Mouse (Mus musculus) CD4-positive, CD25-positive, alpha-beta regulatory T cell, adult 2 months (primary cell): ENCODE results near the gene Atrip.
A peak's percentile ranks its signal among the peaks of the same experiment; 100 is the strongest.

ENCODE experiments used
- DNase-seq: peaks from one replicate; pipeline ENCODE4 v3.0.0-alpha.2; 2012; ENCODE audit warnings: low read depth, low spot score

The Atrip gene

GRCm38 (mm10) chr9:109073661-109074573 lies at the start of gene Atrip:
Gene Atrip, minus strand, starts transcription at chr9:109074124.
- peak; percentile 93 for DNase-seq

- DNase-seq = no peak
These were observed 49.3 kb upstream of the Atrip start for GRCm38 (mm10) chr9:109123266-109123665.

GRCm38 (mm10) chr9:109122553-109123085 lies 48.7 kb upstream of the Atrip start:
- DNase-seq = peak; percentile 83

DNA sequence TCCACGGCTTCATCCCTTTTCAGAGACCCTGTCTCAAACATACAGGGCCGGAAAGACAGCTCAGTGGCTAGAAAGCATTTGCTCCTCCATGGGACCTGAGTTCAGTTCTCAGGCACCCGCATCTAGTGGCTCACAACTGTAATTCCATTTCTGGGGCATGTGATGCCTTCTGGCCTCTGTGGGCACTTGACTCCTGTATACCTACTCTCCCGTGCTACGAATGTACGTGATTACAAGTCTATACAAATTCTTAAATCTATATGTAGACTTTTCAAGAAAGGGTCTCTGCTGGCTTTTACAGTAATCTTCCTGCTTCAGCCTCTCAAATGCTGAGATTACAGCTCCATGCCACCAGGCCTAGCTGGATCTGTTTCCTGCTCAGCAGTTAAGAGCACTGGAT lies 47.0 kb upstream of the Atrip start:
- no peak for DNase-seq

- no peak for DNase-seq
These were observed 45.6 kb upstream of the Atrip start for GRCm38 (mm10) chr9:109119571-109119970.

DNA sequence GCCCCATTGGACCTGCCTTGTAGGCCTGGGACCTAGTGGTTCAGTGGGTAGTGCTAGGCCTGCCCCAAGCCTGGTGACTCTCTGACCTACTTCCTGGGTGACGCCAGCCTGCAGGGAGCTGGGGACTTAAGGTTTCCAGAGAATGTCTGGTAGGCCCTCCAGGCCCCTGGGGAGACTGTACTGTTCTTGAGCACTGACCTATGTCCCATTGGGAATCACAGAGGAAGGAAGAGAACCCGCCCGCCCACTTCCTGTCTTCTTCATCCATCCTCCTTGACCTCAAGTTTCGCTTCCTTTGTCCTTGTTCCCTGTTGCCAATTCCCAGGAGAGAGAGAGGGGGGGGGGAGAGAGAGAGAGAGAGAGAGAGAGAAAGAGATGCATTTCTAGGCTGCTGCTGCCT lies 44.2 kb upstream of the Atrip start:
- no peak for DNase-seq

GRCm38 (mm10) chr9:109116205-109116604 lies 42.3 kb upstream of the Atrip start:
- DNase-seq = no peak

- DNase-seq = no peak
These were observed 40.9 kb upstream of the Atrip start for GRCm38 (mm10) chr9:109114871-109115270.

GRCm38 (mm10) chr9:109114276-109114675 lies 40.4 kb upstream of the Atrip start:
- no peak for DNase-seq

- DNase-seq = no peak
These were observed 39.4 kb upstream of the Atrip start for GRCm38 (mm10) chr9:109113331-109113730.

DNA sequence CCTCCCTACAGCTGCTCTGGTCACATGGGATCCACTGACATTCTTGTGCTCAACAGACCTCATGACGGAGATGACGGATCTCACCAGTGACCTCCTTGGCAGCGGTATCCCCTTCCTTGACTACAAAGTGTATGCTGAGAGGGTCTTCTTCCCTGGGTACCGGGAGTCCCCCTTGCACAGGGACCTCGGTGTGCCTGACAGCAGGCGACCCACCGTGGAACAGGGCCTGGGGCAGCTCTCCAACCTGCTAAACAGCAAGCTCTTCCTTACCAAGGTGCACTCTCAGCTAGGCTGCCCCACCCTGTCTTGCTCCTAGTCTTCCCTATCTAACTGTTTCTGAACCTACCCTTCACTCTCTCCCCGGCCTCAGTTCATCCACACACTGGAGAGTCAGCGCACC lies 37.7 kb upstream of the Atrip start:
- no peak for DNase-seq

DNA sequence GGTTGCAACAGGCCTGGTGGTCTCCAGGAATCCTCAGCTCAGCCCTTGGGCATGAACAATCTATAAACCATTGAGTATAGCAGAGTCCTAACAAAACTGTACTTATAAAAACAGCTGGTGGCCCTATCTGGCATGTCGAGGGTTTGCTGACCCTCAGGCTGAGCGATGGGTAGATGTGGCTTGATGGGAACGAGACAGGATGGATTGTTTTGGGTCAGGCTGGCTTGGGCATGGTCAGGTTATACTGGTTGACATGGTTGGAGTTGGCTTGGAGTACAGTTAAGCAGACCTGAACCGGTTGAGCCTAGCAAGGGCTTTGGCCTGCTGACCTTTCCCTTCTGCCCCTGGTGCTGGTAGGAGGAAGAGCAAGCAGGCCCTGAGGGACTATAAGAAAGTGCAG lies 37.2 kb upstream of the Atrip start:
- no peak for DNase-seq

DNA sequence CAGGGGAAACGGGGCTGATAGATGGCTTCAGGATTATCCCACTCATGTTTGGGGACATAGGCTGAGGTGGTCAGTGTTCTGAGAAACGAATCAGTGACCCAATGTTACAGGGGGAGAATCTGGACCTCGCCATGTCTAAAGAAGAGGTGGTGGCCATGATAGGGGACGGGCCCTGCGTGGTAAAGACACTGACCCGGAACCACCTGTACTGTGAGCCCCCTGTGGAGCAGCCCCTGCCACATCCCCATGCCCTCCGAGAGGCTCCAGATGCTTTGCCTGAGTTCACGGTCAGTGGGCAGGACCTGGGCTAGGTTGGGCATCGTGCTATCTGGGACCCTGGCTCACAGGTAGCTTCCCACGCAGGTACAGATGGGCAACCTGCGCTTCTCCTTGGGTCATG lies 36.3 kb upstream of the Atrip start:
- DNase-seq = no peak

DNA sequence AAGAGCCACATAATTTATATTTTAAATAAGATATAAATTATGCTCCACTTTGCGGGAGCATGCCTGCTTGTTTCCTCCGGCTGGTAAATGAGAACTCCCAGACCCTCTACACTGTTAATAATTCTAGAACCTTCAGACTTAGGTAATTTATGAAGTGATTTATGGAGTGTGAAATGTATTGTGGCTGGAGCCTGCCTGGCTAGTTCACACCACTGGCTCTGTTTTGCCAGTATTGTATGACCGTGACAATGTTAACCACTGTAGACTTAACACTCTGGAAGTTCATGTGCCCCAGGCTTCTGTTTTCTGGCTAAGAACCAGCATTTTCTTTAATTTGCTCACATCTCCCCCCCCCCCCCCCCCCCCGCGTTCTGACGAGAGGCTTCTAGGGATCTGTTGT lies 33.4 kb upstream of the Atrip start:
- DNase-seq = no peak

GRCm38 (mm10) chr9:109105648-109106047 lies 31.7 kb upstream of the Atrip start:
- no peak for DNase-seq

- no peak for DNase-seq
These were observed 31.1 kb upstream of the Atrip start for GRCm38 (mm10) chr9:109105011-109105410.

GRCm38 (mm10) chr9:109104083-109104482 lies 30.2 kb upstream of the Atrip start:
- DNase-seq = no peak

DNA sequence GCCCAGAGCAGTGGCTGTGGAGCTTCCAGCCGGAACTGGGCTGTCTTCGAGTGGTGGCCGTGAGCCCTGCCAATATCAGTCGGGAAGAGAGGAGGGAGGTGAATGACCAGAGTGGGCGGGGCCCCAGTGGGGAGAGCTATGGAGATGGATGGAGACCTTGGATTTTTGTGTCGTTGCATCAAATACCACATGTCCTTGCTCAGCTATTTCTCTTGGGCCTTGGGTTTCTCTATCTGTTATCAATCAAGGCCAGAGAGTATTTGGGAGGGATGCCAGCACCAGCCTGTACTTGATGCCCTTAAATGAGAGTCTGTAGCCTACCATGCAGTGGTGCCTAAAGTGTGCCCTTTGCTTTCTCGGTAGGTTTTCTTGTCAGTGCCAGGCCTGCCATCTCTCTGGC lies 29.3 kb upstream of the Atrip start:
- DNase-seq = no peak

DNA sequence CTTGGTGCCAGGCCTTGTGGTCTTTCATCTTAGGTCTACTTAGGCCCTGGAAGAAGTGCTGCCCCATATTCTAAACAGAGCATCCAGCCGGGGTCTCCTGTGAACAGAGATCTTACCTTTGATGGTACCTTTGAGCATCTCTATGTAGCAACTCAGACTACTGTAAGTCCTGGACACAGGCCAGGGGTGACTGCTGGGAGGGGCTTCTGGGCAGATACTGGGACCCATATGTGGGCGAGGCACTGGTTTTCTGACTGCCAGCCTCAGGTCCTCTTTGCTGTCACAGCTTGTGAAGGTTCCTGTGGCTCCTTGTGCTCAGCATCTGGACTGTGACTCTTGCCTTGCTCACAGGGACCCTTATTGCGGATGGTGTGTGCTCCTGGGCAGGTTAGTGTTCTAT lies 28.6 kb upstream of the Atrip start:
- no peak for DNase-seq

DNA sequence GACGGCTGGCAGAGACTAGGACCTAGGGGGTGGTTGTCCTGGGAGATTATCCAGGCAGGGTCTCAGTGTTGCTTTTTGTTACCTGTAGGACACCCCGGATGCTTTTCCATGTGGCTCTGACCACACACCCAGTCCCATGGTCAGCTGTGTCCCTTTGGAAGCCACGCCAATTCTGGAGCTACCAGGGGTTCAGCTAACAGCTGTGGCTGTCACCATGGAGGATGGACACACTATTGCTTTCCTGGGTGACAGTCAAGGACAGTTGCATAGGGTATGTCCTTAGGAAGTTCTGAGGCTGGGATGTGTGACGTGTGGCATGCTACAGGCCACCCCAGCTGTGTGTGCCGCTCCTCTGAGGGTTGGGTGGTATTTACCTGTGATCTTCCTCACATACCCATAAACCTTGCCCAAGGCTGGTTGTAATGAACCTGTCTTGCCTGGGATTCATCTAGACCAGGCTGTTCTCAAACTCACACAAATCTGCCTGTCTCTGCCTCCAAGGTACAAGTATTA lies 28.1 kb upstream of the Atrip start:
- no peak for DNase-seq

DNA sequence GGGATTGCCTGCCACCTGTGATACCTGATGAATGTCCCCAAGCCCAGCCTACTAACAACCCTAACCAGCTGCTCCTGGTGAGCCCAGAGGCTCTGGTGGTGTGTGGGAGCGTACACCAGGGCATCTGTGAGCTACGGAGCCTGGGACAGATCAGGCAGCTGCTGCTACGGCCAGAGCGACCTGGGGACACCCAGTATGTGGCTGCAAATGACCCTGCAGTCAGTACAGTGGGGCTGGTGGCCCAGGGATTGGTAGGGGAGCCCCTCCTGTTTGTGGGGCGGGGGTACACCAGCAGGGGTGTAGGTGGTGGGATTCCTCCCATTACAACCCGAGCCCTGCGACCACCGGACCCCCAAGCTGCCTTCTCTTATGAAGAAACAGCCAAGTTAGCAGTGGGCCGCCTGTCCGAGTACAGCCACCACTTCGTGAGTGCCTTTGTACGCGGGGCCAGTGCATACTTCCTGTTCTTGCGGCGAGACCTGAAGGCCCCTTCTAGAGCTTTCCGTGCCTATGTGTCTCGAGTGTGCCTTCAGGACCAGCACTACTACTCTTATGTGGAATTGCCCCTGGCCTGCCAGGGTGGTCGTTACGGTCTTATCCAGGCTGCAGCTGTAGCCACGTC lies 26.5 kb upstream of the Atrip start:
- no peak for DNase-seq

DNA sequence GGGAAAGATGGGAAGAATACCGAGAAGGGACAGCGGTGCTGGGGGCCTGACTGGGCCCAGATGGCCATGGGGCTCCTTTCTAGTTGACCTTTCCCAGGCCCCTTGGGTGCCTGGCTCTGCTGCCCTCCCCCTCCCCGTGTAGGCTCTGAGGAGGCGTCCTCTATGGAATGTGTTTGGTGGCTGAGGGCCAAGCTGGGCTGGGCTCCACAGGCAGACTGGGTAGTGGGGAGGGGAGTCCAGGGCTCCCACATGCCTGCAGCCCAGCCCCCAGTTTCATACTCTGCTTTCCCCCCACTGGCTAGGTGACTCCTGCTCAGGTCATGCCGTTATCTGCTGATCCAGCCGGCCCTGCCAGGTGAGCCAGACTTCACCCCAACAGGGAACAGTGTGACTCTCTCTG lies 25.0 kb upstream of the Atrip start:
- DNase-seq = no peak

- DNase-seq = no peak
These were observed 24.4 kb upstream of the Atrip start for GRCm38 (mm10) chr9:109098366-109098765.
